Mouse (Mus musculus): Measurements from ENCODE around the gene Nodal.

- TF ChIP-seq MYOG (IDR thresholded peaks at IDR 0.05; ENCODE audit: control insufficient read depth, extremely low read depth, insufficient read length) (no peak), CTCF (IDR thresholded peaks at IDR 0.05; ENCODE audit: control insufficient read depth, insufficient read depth, insufficient read length) (no peak)
These were observed 1.2 kb upstream of the Nodal start for GRCm38 (mm10) chr10:61416561-61416960.

Measured in C2C12 (cell line).